Mouse (Mus musculus): ENCODE data around the gene Srsf9. TPM values are rescaled to one million over a fixed set of nuclear protein-coding genes. Genes with fewer than 3 reads are reported as not detected.

Srsf9 gene
- polyA plus RNA-seq (2014; fragmentation: Nextera tagmentation; extraction: Ambion mirVana) = 286 and 291 TPM in 2 replicates

DNA sequence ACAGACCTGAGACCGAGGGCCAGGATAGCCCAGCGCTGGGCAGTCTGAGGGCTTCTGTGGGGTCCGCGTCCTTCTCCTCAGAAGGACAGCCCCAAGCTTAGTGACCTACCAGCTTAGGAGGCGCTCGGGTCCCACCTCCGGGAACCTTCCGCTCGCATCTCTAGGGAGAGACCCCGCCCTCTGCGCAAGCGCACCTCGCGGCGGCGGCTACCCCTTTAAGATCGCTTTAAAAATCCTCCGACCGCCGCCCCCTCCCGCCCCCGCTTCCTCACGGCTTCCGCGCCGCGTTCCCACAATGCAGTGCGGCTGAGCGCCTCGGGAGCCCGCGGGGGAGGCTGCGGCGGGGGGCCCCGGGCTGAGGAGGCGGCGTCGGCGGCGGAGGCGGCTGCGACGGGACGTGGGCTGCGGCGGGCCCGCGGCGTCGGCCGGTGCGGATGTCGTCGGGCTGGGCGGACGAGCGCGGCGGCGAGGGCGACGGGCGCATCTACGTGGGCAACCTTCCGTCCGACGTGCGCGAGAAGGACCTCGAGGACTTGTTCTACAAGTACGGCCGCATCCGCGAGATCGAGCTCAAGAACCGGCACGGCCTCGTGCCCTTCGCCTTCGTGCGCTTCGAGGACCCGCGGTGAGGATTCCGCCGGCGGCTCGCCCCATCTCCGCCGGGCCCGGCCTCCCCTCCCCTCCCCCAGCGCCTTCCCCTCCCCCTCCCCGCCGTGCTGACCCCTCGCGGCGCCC lies at the start of gene Srsf9:
Gene Srsf9, plus strand, starts transcription at position 303 of the 735 bp plus-strand sequence.
- DNase-seq = peak; percentile 97
- H3K27me3 ChIP-seq (ENCODE audit: insufficient read depth, low read length) = no peaks in the 10 kb centered on the region
- peak within 1 kb of the TSS; percentile 89 for H3K4me2 ChIP-seq
- H3K36me3 ChIP-seq (ENCODE audit: insufficient read depth) = peaks cover 27% of the 10 kb centered on the region
- ATAC-seq (ENCODE audit: insufficient read depth) = peak; percentile 93
- peak within 1 kb of the TSS; percentile 86 for H3K27ac ChIP-seq (ENCODE audit: low read depth)
- under 1% methylated on average over 90 of the region's 97 CpGs for WGBS
- no peak for TF ChIP-seq CTCF (IDR thresholded peaks at IDR 0.05; ENCODE audit: low read depth)
- peak within 1 kb of the TSS; percentile 94 for H3K9ac ChIP-seq
- peak within 1 kb of the TSS; percentile 95 for H3K4me3 ChIP-seq (ENCODE audit: low read depth, low read length)
- H3K9me3 ChIP-seq (ENCODE audit: low read depth, low read length) = no peaks in the 10 kb centered on the region
- H3K4me1 ChIP-seq (ENCODE audit: insufficient read depth) = peaks cover 5% of the 10 kb centered on the region; the same call in 1 of the 2 replicates

DNA sequence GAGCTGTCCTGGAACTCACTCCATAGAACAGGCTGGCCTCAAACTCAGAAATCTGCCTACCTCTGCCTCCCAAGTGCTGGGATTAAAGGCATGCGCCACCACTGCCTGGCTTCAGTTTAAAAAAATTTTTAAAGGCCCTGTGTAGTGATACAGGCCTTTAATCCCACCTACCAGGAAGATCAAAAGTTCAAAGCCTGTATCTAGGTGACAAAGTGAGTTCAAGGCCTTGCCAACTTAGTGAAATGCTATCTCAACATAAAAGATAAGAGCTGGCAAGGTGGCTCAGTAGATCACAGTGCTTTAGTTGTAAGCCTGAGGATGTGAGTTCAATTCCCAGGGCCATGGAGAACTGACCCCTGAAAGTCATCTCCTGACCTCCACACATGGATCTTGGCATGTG lies 48.9 kb upstream of the Srsf9 start:
- WGBS = 68% methylated on average over 1 of the region's 1 CpGs
- H3K9me3 ChIP-seq (ENCODE audit: low read depth, low read length) = no peaks in the 10 kb centered on the region
- peaks cover 3% of the 10 kb centered on the region; the same call in 1 of the 2 replicates for H3K36me3 ChIP-seq (ENCODE audit: insufficient read depth)
- DNase-seq = no peak
- no peak for ATAC-seq (ENCODE audit: insufficient read depth)
- no peak overlapping the region for H3K4me2 ChIP-seq
- no peak overlapping the region for H3K27ac ChIP-seq (ENCODE audit: low read depth)
- H3K27me3 ChIP-seq (ENCODE audit: insufficient read depth, low read length) = no peaks in the 10 kb centered on the region
- no peak overlapping the region for H3K9ac ChIP-seq
- no peak overlapping the region for H3K4me3 ChIP-seq (ENCODE audit: low read depth, low read length)
- H3K4me1 ChIP-seq (ENCODE audit: insufficient read depth) = peaks cover 5% of the 10 kb centered on the region
- TF ChIP-seq CTCF (IDR thresholded peaks at IDR 0.05; ENCODE audit: low read depth) = no peak

DNA sequence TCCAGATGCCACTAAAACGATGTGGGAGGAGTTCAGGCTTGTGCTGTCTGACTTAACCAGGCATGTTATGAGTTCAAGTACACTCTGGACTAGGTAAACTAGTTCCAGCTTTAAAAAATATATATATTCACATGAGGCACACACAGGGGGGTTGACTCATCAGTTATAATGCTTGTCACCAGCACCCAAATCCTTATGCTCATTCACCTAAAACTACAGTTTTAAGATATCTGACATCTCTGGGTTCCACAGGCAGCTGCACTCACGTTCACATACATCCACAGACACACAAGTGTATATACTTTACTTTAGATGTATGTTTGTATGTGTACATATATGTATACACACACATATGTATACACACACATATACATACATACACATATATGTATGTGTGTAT lies 48.2 kb upstream of the Srsf9 start:
- Histone ChIP-seq H3K4me3 (ENCODE audit: low read depth, low read length) (no peak overlapping the region), H3K27ac (ENCODE audit: low read depth) (no peak overlapping the region), H3K36me3 (ENCODE audit: insufficient read depth) (peaks cover 10% of the 10 kb centered on the region; the same call in 1 of the 2 replicates), H3K4me1 (ENCODE audit: insufficient read depth) (peaks cover 5% of the 10 kb centered on the region), H3K9me3 (ENCODE audit: low read depth, low read length) (no peaks in the 10 kb centered on the region), H3K9ac (no peak overlapping the region), H3K27me3 (ENCODE audit: insufficient read depth, low read length) (no peaks in the 10 kb centered on the region), H3K4me2 (no peak overlapping the region)
- no peak for DNase-seq
- whole genome bisulfite sequencing = 52% methylated on average over 2 of the region's 2 CpGs
- TF ChIP-seq CTCF (IDR thresholded peaks at IDR 0.05; ENCODE audit: low read depth) = no peak
- ATAC-seq (ENCODE audit: insufficient read depth) = no peak

DNA sequence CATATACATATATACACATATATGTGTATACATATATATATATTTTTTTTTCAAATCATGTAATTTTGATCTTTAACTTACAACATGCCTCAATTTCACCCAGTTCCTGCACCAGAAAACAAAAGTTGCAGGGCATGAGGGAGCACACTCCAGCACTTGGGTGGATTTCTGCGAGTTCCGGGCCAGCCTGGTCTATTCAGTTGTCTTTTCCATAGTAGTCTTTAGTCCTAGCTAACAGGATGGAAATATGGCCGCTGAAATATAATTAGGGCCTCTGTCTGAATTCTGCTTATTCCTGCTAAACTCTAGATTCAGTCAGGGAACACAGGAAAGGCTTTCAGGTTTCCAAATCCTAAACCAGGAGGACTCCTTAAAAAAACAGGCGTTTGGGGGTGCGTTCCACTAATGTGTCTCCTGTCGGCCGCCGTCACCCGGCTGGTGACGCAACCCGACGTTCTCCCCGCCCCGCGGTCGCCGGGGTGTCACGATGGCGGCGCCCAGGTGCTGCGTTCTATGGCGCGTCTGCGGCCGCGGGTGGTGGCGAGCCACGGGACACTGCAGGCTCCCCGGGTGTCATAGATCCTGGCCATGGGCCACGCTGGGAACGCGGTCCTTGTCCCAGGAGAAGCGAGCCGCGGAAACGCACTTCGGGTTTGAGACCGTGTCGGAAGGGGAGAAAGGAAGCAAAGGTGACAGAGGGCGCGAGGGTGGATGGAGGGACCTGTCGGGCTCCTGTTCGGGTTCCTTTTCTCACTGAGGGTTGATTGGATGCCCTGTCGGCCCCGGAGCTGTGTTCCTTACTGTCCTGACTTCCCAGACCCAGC lies 47.5 kb upstream of the Srsf9 start, which contains the start of gene Coq5:
Gene Coq5, plus strand, starts transcription at position 441 of the 824 bp plus-strand sequence.
- Histone ChIP-seq H3K9me3 (ENCODE audit: low read depth, low read length) (no peaks in the 10 kb centered on the region), H3K36me3 (ENCODE audit: insufficient read depth) (peaks cover 16% of the 10 kb centered on the region), H3K9ac (peak within 1 kb of the TSS; percentile 76), H3K4me1 (ENCODE audit: insufficient read depth) (peaks cover 5% of the 10 kb centered on the region), H3K4me3 (ENCODE audit: low read depth, low read length) (peak within 1 kb of the TSS; percentile 96), H3K27ac (ENCODE audit: low read depth) (peak within 1 kb of the TSS; percentile 42; the same call in 1 of the 2 replicates), H3K4me2 (peak within 1 kb of the TSS; percentile 88), H3K27me3 (ENCODE audit: insufficient read depth, low read length) (no peaks in the 10 kb centered on the region)
- TF ChIP-seq CTCF (IDR thresholded peaks at IDR 0.05; ENCODE audit: low read depth) = no peak
- 4% methylated on average over 45 of the region's 45 CpGs for WGBS
- ATAC-seq (ENCODE audit: insufficient read depth) = peak; percentile 82
- peak; percentile 91 for DNase-seq

DNA sequence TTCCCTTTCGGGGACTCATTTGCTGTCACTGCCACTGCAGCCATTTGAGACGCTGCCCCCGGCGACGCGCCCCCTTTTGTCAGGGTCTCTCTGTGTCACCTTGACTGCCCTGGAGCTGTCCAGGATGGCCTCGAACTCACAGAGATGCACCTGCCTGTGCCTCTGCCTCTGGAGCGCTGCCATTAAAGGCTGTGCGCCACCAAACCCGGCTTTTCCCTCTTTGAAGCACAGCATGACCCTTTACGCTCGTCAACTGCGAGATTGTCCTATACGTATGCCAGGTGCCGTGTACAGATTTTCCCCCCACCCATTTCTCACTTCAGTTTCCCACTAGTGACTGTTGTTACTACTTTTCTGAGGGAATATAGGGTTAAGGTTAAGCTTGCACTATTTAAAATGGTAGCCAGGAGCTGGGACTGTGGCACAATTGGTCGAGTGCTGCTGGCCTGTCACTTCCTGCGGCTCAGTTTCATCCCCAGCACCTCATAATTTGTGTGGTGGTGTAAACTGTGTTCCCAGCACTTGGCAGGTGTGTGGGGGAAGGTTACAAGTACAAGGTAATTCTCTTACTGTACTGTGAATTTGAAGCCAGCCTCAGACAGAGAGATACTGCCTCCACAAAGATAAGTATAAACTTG lies 46.8 kb upstream of the Srsf9 start:
- TF ChIP-seq CTCF (IDR thresholded peaks at IDR 0.05; ENCODE audit: low read depth) = no peak
- no peaks in the 10 kb centered on the region for H3K27me3 ChIP-seq (ENCODE audit: insufficient read depth, low read length)
- peak overlapping the region; percentile 42; the same call in 1 of the 2 replicates for H3K27ac ChIP-seq (ENCODE audit: low read depth)
- peak overlapping the region; percentile 96 for H3K4me3 ChIP-seq (ENCODE audit: low read depth, low read length)
- H3K36me3 ChIP-seq (ENCODE audit: insufficient read depth) = peaks cover 22% of the 10 kb centered on the region
- 4% methylated on average over 17 of the region's 17 CpGs for WGBS
- H3K4me2 ChIP-seq = peak overlapping the region; percentile 88
- peak overlapping the region; percentile 76 for H3K9ac ChIP-seq
- no peak for DNase-seq
- ATAC-seq (ENCODE audit: insufficient read depth) = peak; percentile 35; the same call in 1 of the 2 replicates
- peaks cover 5% of the 10 kb centered on the region for H3K4me1 ChIP-seq (ENCODE audit: insufficient read depth)
- H3K9me3 ChIP-seq (ENCODE audit: low read depth, low read length) = no peaks in the 10 kb centered on the region

DNA sequence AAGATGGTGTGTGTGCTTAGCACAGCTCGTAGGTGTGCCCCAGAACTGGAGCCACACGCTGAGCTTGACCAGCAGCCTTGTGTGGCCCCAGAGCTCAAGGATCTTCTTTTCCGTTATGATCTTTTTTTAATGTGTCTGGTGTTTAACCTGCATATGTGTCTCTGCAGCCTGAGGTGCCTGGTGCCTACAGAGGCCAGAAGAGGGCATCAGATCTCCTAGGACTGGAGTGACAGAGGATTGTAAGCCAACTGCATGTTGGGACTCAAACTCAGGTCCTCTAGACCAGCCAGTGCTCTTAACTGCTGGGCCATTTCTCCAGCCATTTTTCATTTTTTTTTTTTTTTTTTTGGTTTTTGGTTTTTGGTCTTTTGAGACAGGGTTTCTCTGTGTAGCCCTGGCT lies 42.2 kb upstream of the Srsf9 start:
- no peak for ATAC-seq (ENCODE audit: insufficient read depth)
- DNase-seq = no peak
- Histone ChIP-seq H3K36me3 (ENCODE audit: insufficient read depth) (peaks cover 35% of the 10 kb centered on the region), H3K27ac (ENCODE audit: low read depth) (no peak overlapping the region), H3K4me1 (ENCODE audit: insufficient read depth) (peaks cover 5% of the 10 kb centered on the region), H3K27me3 (ENCODE audit: insufficient read depth, low read length) (no peaks in the 10 kb centered on the region), H3K9me3 (ENCODE audit: low read depth, low read length) (no peaks in the 10 kb centered on the region), H3K4me3 (ENCODE audit: low read depth, low read length) (no peak overlapping the region), H3K4me2 (no peak overlapping the region), H3K9ac (no peak overlapping the region)
- WGBS = 89% methylated on average over 3 of the region's 3 CpGs
- peak; percentile 29; the same call in 1 of the 2 replicates for TF ChIP-seq CTCF (IDR thresholded peaks at IDR 0.05; ENCODE audit: low read depth)

Data from lung, embryonic 14.5 days (tissue).